Mouse (Mus musculus): ENCODE results near the gene Zfp667.

DNA sequence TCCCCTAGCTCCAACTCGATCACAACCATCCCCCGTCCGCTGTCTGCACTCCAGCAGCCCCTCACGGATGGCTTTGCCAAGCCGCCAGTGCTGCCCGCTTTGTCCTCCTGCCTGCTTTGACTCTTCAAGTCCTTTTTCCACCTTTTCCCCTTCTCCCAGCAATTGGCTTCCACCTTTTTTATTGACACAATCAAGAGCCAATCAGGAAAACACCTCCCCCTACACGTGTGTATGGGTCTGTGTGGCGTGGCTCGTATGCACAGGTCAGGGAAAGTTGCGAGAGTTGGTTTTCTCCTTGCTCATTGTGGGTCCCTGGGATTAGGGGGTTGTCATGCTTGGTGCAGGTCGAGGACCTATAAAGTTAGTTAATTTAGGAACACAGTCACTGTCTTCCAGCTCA, 46.6 kb upstream of the Zfp667 start:
- no peak for TF ChIP-seq CTCF (IDR thresholded peaks at IDR 0.05; ENCODE audit: low read depth, low read length)
- TF ChIP-seq POLR2A (IDR thresholded peaks at IDR 0.05; ENCODE audit: extremely low read depth, insufficient read depth, low read length) = no peak
